Comparison of ENCODE assay signal across 28 mouse cellular contexts in the genomic region with DNA sequence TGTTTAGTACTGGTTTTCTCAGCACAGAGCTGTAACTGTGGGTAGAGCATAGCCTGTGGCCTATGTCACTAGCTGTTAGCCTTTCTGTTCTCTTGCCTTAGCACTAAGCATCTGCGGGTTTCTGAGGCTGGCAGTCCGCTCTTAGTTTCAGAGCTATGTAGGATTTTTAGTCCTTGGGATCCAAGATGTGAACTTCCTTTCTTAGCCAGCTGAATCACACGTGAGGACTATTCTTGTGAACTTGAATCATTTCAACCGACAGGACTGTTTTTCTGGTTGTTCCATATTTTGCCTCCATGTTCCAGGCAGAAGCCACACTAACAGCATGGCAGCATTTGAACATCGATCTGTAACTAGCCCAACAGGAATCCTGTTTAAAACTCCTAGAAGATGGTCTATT.
DNase-seq lines count a peak whose midpoint lies in the region; ATAC-seq and TF ChIP-seq lines count a peak whose summit lies in the region.
"Had no signal": no experiment of that assay in that cellular context is flagged by ENCODE, and none has a peak within 500 bp of the region (broad histone marks: within the 10 kb centered on the region; RNA-seq: fewer than 3 reads in every experiment).

No protein-coding gene starts in this region.

- H3K4me1 ChIP-seq in testis, adult 2 months (ENCODE audit: control insufficient read depth, insufficient read depth, low read length) = no peaks in the 10 kb centered on the region
- H3K4me1 ChIP-seq: forebrain, embryonic 10.5 days; forebrain, embryonic 12.5 days had no signal

- no peaks in the 10 kb centered on the region for H3K27me3 ChIP-seq in testis, adult 2 months (ENCODE audit: control insufficient read depth, insufficient read depth, low read length)
- H3K27me3 ChIP-seq: CH12.LX; embryonic facial prominence, embryonic 13.5 days; embryonic facial prominence, embryonic 15.5 days; forebrain, embryonic 12.5 days; Patski had no signal

- H3K36me3 ChIP-seq in testis, adult 2 months (ENCODE audit: control insufficient read depth, insufficient read depth, low read length) = no peaks in the 10 kb centered on the region
- H3K36me3 ChIP-seq: G1E had no signal

- TF ChIP-seq CTCF in testis, adult 2 months (IDR thresholded peaks at IDR 0.05; ENCODE audit: control insufficient read depth, insufficient read depth, insufficient replicate concordance, low read depth, low read length) = no peak

- H3K27ac ChIP-seq in testis, adult 2 months (ENCODE audit: control insufficient read depth, insufficient read depth, low read depth, low read length) = no peak overlapping the region; the same call in 1 of the 2 replicates
- H3K27ac ChIP-seq: embryonic facial prominence, embryonic 13.5 days; embryonic facial prominence, embryonic 15.5 days; forebrain, embryonic 10.5 days; forebrain, embryonic 12.5 days had no signal

- no peak for TF ChIP-seq POLR2A in testis, adult 2 months (IDR thresholded peaks at IDR 0.05; ENCODE audit: control insufficient read depth, low read depth, low read length)

- H3K4me3 ChIP-seq in testis, adult 2 months (ENCODE audit: control insufficient read depth, low read depth, low read length) = peak overlapping the region; percentile 64
- H3K4me3 ChIP-seq: embryonic facial prominence, embryonic 13.5 days; embryonic facial prominence, embryonic 15.5 days; erythroblast, embryonic 14.5 days; forebrain, embryonic 10.5 days; forebrain, embryonic 12.5 days had no signal

- no peak for DNase-seq in frontal cortex, postnatal 10 days (ENCODE audit: low spot score in 2 of 2)
- no peak for DNase-seq in testis, postnatal 10 days (ENCODE audit: low spot score)
- no peak for DNase-seq in heart, adult 9 months (ENCODE audit: low spot score in 2 of 2)
- DNase-seq: adrenal gland, adult 8-10 months; adrenal gland, postnatal 14 days; adrenal gland, postnatal 36 days; B cell, adult 2 months; cerebellum, adult 11 months; cerebellum, adult 18-20 months; cerebellum, adult 8-10 months; cerebellum, adult 9-11 months; cerebellum, postnatal 14 days; cerebellum, postnatal 36 days; embryo, embryonic 11 days had no signal

- peak; percentile 64 for ATAC-seq in frontal cortex, adult (ENCODE audit: low TSS enrichment)
- ATAC-seq: activated CD4-positive, CD25-positive, alpha-beta regulatory T cell, adult 4 months; CD4-positive, CD25-positive, alpha-beta regulatory T cell, adult 4 months; forebrain, embryonic 14.5 days; forebrain, embryonic 16.5 days; Patski had no signal
